In the genomic region with DNA sequence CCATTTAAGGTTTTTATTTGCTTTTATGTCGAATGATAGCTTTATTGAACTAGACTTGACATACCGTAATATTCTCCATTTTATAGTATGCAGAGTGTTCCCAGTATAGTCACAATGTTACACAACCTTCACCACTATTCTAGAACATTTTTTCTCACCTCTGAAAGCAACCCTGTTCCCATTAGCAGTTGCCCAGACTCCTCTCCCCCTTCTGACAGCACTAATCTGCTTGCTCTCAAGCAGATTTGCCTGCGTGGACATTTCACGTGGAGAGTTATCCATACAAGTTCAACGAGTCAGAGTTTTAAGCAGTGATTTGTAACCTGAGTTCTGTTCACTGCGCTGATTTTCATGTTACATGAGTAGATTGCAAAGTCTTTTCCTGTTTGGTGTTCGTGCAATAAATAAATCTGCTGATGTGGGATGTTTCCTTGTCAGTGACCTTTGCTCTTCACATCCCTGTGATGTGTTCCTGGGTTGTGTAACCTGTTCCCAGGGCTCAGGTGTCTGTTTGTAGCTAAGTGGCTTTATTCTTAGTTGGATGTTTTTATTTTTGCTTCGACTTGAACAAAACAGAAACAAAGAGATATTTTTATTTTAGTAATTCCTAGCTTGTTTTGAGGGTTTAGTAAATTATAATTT, we compare ENCODE assay signal across 15 mouse cellular contexts. TPM values are rescaled to one million over a fixed set of nuclear protein-coding genes. Genes with fewer than 3 reads are reported as not detected.
DNase-seq lines count a peak whose midpoint lies in the region; ATAC-seq and TF ChIP-seq lines count a peak whose summit lies in the region.
"Had no signal": no experiment of that assay in that cellular context is flagged by ENCODE, and none has a peak within 500 bp of the region (broad histone marks: within the 10 kb centered on the region; RNA-seq: fewer than 3 reads in every experiment).

No protein-coding gene starts in this region.

- no peaks in the 10 kb centered on the region for H3K27me3 ChIP-seq in liver, embryonic 11.5 days (replicated peaks; ENCODE audit: control insufficient read depth, insufficient read depth, low read length)
- no peaks in the 10 kb centered on the region for H3K27me3 ChIP-seq in forebrain, embryonic 10.5 days (ENCODE audit: poor library complexity, severe bottlenecking)
- H3K27me3 ChIP-seq: limb, embryonic 15.5 days; midbrain, embryonic 12.5 days had no signal

- TF ChIP-seq CTCF in lung, adult 2 months (IDR thresholded peaks at IDR 0.05; ENCODE audit: insufficient read depth, low read length): no peak

- ATAC-seq in liver, embryonic 11.5 days (replicated peaks; ENCODE audit: low FRiP score): no peak

- H3K9ac ChIP-seq in liver, embryonic 11.5 days (ENCODE audit: low read depth, low read length): no peak overlapping the region
- H3K9ac ChIP-seq: limb, embryonic 15.5 days; midbrain, embryonic 12.5 days had no signal

- no peak for TF ChIP-seq POLR2A in lung, adult 2 months (IDR thresholded peaks at IDR 0.05; ENCODE audit: borderline replicate concordance, extremely low read depth, low read depth, low read length)

- no peak overlapping the region for H3K4me3 ChIP-seq in lung, adult 2 months (replicated peaks; ENCODE audit: extremely low read depth, low read depth, low read length)
- no peak overlapping the region for H3K4me3 ChIP-seq in liver, embryonic 11.5 days (ENCODE audit: low read depth, low read length)
- H3K4me3 ChIP-seq in forebrain, embryonic 10.5 days: no peak overlapping the region
- H3K4me3 ChIP-seq: limb, embryonic 15.5 days; midbrain, embryonic 12.5 days; myocyte had no signal

- H3K4me2 ChIP-seq in liver, embryonic 11.5 days: peak overlapping the region; percentile 18; the same call in 1 of the 2 replicates
- H3K4me2 ChIP-seq: heart, embryonic 11.5 days; limb, embryonic 15.5 days; midbrain, embryonic 12.5 days had no signal

- DNase-seq in gastrocnemius, adult 8-10 months (ENCODE audit: low spot score in 2 of 2): peak; percentile 28 to 47
- no peak for DNase-seq in gastrocnemius, postnatal 10 days
- peak; percentile 18 for DNase-seq in lung, postnatal 36 days
- DNase-seq in lung, adult 2 months: no peak
- no peak for DNase-seq in liver, embryonic 11.5 days (ENCODE audit: low spot score)
- peak; percentile 75 for DNase-seq in yolk sac, embryonic 10.5 days (ENCODE audit: low spot score)
- no peak for DNase-seq in forebrain, embryonic 10.5 days (ENCODE audit: extremely low spot score, low spot score)
- no peak for DNase-seq in spleen, postnatal 36 days (ENCODE audit: low spot score in 2 of 2)
- DNase-seq: cerebellum, adult 2 months; lung, postnatal 4 days; retina, postnatal 1 day had no signal

- no peaks in the 10 kb centered on the region for H3K9me3 ChIP-seq in liver, embryonic 11.5 days (ENCODE audit: control insufficient read depth, low read length)
- no peaks in the 10 kb centered on the region for H3K9me3 ChIP-seq in forebrain, embryonic 10.5 days
- H3K9me3 ChIP-seq: limb, embryonic 15.5 days; midbrain, embryonic 12.5 days had no signal

- no peaks in the 10 kb centered on the region for H3K36me3 ChIP-seq in liver, embryonic 11.5 days (ENCODE audit: control insufficient read depth, insufficient read depth, low read length)
- H3K36me3 ChIP-seq in forebrain, embryonic 10.5 days (replicated peaks): no peaks in the 10 kb centered on the region
- H3K36me3 ChIP-seq: midbrain, embryonic 12.5 days had no signal

- WGBS in lung, adult 2 months: 57% methylated on average over 8 of the region's 8 CpGs
- WGBS in liver, embryonic 11.5 days: 71% methylated on average over 8 of the region's 8 CpGs
- whole genome bisulfite sequencing in forebrain, embryonic 10.5 days: 88% methylated on average over 8 of the region's 8 CpGs

- peaks cover 10% of the 10 kb centered on the region for H3K4me1 ChIP-seq in lung, adult 2 months (ENCODE audit: control insufficient read depth, insufficient read depth, low read length)
- peaks cover 20% of the 10 kb centered on the region for H3K4me1 ChIP-seq in liver, embryonic 11.5 days (replicated peaks; ENCODE audit: control insufficient read depth, insufficient read depth, low read length)
- peaks cover 22% of the 10 kb centered on the region for H3K4me1 ChIP-seq in forebrain, embryonic 10.5 days

- peak overlapping the region; percentile 47; the same call in 1 of the 2 replicates for H3K27ac ChIP-seq in liver, embryonic 11.5 days (ENCODE audit: low read depth, low read length)
- H3K27ac ChIP-seq in forebrain, embryonic 10.5 days: no peak overlapping the region
- H3K27ac ChIP-seq: limb, embryonic 15.5 days; midbrain, embryonic 12.5 days had no signal

RNA-seq across cellular contexts. Expression of a gene that starts 4.2 kb away (rescaled TPM):
- total RNA-seq in gastrocnemius, adult 8-10 months (2022): 100 to 1,000 TPM; 497 to 597 (median 580) TPM
- 100 to 1,000 TPM; 119 to 133 TPM for total RNA-seq in gastrocnemius, postnatal 10 days (2021)
- polyA plus RNA-seq in lung, adult 2 months (2012; rRNA removed): 13.1 and 24.9 TPM in 2 replicates
- polyA plus RNA-seq in liver, embryonic 11.5 days (2014; fragmentation: Nextera tagmentation; extraction: Ambion mirVana): 110 and 122 TPM in 2 replicates
- polyA plus RNA-seq in forebrain, embryonic 10.5 days (2016; fragmentation: Nextera tagmentation; extraction: Ambion mirVana): 112 and 114 TPM in 2 replicates

RNA-seq across cellular contexts. Expression of a gene that starts 4.3 kb away (rescaled TPM):
- 10 to 100 TPM; 34.7 to 51.4 (median 36.2) TPM for total RNA-seq in gastrocnemius, adult 8-10 months (2022)
- total RNA-seq in gastrocnemius, postnatal 10 days (2021): 10 to 100 TPM; 21.7 to 24.0 TPM
- 11.9 and 12.9 TPM in 2 replicates for polyA plus RNA-seq in lung, adult 2 months (2012; rRNA removed)
- 16.8 and 18.1 TPM in 2 replicates for polyA plus RNA-seq in liver, embryonic 11.5 days (2014; fragmentation: Nextera tagmentation; extraction: Ambion mirVana)
- 12.8 and 14.0 TPM in 2 replicates for polyA plus RNA-seq in forebrain, embryonic 10.5 days (2016; fragmentation: Nextera tagmentation; extraction: Ambion mirVana)

Comparison
In these comparisons a context has a peak if more than half of its experiments do, and no peak if none do; other contexts are left out.
1. DNase-seq: peak in gastrocnemius, adult 8-10 months (2 of 2), lung, postnatal 36 days (single experiment) and yolk sac, embryonic 10.5 days (single experiment); none in gastrocnemius, postnatal 10 days (single experiment), lung, adult 2 months (single experiment), liver, embryonic 11.5 days (single experiment), forebrain, embryonic 10.5 days (single experiment) and spleen, postnatal 36 days (0 of 2).